Mouse (Mus musculus) c-Kit-negative CD71-positive TER-119-positive erythroid progenitor cells, embryonic 14.5 days (primary cell): Measurements from ENCODE around the gene Lurap1l.
"Not testable (repeated sequence)": the region's sequence is repeated elsewhere in the genome, so short reads cannot be mapped to it uniquely, and the experiment has no call there.

ENCODE experiments used
- DNase-seq: peaks from one replicate; pipeline ENCODE4 v3.0.0-alpha.2; 2013; ENCODE audit warnings: low read depth, low spot score

The Lurap1l gene

DNA sequence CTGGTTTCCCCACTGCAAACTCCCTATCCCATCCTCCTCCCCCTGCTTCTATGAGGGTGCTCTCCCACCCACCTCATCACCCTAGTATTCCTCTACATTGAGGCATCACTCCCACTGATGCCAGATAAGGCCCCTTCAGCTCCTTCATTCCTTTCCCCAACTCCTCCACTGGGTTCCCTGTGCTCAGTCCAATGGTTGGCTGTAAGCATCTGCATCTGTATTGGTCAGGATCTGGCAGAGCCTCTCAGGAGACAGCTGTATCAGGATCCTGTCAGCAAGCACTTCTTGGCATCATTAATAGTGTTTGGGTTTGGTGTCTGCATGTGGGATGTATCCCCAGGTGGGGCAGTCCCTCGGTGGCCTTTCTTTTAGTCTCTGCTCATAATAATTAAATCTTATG lies 6.7 kb downstream of the Lurap1l start:
- DNase-seq = not testable (repeated sequence)

DNA sequence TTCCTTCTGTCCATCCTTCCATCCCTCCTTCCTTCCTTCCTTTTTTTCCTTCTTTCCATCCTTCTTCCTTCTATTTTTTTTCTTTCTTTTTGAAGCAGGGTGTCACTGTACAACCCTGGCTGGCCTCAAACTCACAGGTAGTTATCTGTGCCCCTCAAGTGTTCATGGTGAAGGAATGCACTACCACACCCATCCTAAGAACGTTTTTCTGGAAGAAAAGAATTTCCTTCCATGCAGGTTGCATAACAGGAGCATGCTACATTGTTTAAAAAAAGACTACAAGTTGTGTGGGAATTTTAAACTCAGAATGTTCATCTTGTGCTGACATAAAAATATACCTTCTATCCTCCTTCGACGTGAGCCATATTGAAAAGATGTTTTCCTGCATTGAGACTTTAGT lies 7.4 kb downstream of the Lurap1l start:
- no peak for DNase-seq

DNA sequence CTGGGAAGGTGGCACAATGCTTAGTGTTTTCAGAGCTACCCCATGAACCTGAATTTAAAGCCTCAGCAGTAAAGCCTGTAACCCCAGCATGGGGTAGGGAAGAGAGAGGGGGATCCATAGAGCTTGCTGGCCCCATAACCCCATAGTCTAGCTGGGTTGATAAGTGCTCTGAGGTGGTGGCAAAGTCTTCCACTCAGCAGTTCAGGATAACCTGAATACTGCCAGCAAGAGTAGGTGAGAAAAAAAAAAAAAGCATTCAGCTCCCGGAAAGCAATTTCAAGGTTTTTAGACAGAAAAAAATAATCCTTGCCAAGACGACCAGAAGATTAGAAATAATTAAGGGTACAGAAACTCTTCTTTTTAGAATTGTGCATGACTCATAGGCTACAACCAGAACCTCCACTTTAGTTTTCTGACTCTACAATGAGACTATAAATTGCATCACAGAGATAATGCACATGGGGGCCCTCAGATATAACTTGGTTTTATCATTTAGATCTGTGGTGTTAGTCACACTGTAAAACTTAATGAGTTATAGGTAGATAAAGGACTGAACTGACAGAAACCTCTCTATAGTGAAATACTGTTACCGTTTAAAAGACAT lies 8.2 kb downstream of the Lurap1l start:
- no peak for DNase-seq

DNA sequence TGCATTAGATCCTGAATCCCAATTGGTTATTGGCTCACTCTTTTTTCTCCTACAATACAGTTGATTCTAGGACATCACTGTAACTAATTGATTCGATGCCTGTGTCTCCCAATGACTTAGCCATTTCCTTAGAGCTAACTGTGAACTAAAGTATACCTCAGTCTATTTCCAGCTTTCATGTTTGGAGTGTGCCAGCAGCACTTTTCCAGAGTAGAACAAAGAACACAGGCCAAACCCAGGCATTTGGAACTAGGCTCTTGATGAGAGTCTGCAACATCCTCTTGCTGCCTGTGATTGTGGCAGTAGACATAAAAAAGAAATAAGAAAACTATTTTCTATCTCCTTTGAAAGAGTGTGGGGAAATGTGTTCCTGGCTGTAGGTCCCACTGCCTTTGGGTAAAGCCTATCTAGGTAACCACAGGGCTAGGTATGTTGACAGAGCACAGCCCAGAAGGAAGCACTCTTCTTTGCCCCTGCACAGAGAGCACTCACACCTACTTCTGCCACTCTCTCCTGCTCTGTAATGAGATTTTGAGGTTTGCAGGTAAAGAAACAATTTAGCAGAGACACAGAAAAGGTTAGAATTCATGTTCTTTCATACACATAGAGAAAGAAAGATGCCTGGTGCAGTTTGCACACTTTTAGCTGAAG lies 8.9 kb downstream of the Lurap1l start:
- DNase-seq = no peak

DNA sequence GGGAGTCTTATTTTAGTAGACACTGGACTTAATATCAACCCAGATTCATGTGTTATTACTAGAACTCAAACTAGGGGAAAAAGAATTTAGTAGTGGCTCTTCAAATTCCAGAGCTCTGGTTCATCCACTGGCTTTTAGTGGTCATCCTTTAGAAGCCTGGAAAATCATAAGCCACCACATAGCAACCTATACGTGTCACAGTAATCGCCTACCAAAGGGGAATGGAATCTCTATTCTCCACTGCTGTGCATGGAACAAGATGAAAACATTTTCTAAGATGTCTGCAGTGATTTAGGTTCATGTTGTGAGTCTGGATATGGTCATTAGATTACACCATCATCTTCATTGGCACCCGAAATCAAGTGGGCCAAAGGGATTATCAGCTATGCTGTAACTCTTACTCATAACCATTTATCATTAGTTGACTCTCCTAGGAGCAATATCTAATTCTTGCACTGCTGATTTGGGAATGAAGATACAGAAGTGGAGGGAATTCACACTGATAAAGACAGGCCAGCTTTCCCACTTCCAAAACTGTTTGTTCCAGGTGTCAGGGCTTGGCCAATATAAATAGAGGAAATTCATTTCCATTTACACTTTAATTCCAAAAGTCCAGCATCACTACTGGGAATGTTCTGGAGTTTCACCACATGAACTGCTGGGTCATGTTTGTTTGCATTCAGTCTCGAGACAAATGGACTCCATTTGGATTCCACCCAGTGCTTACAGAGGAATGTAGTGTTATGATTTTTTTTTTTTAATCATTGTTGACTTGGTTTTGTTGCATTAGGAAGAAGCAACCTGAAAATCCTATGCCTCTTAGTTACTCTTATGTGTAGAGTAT lies 11.4 kb downstream of the Lurap1l start:
- no peak for DNase-seq

DNA sequence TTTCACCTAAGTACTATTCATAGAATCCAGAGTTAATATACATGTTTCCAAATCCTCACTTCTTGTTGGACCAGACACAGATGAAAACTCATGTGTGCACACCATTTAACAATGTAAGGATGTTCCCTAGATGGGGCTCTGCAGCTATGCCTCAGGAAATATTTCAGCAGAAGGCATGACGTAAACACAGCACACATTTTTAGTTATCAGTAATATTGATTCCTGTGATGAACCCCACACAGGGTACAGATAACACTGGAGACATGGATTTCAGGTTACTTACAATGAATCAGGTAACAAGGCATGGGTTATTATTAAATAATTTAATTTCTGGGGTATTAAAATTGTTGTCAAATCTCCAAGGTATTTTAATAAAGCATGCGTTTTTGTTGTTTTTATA lies 12.2 kb downstream of the Lurap1l start:
- no peak for DNase-seq

DNA sequence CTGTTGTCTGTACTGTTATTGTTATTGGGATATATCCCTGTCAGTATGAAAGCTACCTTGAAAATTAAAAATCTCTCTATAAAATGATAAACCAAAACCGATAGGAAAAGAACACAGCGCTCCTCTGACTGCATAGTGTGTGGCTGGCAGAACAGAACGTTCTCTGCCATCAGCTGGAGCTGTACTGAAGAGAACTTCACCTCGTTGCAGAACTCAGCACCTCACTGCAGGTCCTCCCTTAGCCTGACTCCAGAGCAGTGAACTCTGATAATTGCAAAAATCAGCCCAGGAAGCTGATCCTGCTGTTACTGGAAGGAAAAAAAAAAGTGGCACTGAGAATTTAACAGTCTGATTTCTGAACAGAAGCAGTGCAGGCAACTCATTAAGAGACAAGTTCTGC lies 14.4 kb downstream of the Lurap1l start:
- no peak for DNase-seq

DNA sequence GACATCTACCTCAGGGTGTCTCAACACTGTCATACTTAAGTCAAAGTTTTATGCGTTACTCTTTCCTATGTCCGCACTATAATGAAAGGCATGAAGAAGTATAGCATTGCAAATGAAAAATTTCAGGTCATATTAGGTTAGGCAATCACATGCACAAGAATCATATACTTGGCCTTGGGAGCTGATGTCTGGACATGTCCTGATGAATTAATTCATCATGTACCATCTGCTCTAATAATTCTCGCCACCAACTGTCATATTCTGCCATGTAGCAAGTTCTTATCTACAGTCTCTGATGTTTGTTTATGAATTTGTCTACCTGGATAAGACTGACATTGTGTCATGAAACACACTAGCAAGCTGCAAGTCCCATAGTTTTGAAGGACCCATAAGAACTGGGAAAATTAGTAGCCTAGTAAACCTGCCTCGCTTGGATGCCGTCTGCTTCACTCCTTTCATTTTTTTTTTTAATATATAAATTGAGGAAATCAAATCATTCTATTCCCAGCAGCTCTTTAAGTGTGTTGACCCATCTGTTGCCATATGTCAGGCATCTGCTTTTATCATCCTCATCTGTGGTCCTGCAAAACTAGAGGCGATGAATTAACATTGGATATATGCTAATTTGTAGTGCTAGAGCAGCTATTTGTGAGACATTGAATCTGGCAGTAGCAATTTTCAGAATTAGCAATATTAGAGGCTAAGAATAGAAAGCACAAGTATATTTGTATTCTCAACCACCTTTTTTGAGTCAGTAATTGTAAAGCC lies 15.5 kb downstream of the Lurap1l start:
- no peak for DNase-seq

DNA sequence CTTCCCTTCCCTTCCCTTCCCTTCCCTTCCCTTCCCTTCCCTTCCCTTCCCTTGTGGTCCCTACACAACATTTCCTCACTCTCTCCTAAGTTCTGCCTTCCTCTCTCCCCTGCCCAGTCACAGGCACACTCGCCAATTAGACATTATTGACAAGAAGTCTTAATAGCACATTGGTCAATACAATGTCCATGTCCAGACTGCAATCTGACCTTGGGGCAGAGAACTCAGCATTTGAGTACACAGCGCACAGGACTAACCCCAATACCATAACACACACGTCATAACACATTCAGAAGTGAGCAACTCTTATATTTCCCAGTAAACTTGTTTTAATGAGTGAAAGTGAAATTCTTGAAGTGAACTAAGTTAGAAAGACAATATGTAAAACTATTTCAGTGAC lies 24.3 kb downstream of the Lurap1l start:
- DNase-seq = no peak

DNA sequence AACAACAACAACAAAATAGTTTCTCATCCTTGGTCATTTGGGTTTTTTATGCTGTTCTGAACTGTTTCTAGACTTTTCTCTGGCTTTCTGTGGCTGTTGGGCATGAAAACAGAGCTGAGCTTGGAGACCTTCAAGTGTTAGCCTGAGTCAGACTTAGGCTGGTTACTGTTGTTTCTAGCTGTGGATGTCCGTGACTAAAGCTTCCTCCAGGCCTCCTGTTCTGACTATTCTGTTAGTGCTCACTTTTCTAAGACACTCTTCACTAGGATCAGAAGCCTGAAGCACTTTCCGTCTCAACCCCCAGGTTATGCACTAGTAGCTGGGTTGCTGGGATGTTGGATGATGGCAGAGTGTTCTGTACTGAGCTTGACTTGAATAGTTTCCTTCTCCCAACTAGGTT lies 28.7 kb downstream of the Lurap1l start:
- no peak for DNase-seq

DNA sequence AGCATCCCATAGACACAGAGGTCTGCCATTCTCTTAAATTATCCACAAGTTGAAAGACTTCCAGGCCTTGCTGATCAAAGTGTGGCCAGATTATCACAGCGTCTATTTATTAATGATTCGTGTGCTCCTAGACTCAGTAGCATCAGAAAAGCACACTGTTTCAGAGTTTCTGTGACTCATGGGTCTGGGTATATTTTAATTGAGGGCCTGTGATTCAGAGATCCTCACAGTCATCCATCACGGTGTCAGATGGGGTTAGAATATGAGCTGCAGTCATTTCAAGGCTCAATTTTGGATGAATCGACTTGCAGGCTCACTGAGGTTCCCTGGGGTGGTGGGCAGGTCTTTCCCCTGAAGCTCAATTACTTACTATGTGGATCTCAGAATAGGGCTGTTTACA lies 30.5 kb downstream of the Lurap1l start:
- DNase-seq = no peak

DNA sequence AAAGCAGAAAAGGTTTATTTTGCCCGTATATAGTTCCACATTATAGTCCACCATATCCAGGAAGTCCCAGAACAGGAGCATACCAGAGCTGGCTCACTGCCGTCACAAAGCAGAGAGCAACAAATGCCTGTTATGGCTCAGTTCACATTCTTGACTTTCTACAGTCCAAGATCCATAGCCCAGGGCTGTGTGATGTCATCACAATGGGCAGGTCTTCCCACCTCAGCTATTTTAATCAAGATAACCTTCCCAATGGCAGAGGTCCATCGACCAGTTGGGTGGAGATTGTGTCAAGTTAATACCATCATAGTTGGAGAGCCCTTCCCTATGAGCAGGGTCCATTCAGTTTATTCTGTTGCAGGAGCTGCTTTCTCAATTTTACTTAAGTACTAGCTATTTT lies 31.5 kb downstream of the Lurap1l start:
- no peak for DNase-seq

DNA sequence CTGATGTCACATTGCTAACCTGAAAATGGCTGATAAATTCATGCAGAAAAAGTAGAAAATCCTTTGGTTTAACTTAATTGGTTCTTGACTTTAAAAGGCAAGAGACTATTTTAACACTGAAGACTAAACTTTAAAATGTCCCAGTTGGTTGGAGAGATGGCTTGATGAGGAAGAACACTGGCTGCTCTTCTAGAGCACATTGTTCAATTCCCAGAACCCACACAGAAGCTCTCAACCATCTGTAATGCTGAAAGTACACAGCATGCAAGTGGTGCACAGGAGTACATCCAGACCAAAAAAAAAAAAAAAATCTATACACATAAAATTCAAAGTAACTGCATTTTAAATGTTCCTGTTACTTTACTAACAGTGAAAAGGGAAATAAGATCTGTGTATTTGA lies 34.2 kb downstream of the Lurap1l start:
- no peak for DNase-seq

DNA sequence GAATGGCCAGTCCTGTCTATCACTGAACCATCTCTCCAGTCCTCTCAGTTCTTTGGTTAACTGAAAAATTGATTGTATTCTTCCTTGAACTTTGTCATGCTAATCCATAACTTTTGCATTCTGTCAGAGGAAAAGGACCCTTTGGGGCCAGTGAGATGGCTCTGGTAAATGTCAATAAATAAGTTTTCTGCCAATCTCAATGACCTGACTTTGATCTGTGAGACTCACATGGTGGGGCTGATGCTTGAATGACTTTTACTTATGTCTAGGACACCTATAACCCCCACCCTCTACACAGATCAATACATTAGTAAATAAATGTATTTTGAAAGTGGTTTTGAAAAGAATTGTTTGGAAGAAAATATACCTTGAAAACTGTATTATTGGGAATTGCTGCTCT lies 38.7 kb downstream of the Lurap1l start:
- no peak for DNase-seq

DNA sequence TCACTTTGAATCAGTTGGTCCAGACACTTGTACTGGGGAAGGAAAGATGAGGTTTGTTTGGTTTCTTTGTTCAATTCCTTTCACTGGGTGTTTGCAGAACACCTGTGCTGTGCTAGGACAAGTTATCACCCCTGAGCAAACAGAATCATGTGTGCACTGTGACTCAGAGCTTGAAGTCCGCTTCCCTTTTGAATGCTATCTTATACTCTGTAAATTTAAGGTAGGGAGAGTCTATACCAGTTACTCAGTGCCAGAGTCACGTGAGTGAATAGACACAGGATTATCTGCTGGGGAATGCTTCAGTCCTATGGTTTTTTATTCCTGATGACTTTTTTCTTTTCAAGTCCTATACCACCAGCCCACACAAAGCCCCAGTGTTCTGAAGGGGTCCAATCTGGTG lies 39.3 kb downstream of the Lurap1l start:
- no peak for DNase-seq

DNA sequence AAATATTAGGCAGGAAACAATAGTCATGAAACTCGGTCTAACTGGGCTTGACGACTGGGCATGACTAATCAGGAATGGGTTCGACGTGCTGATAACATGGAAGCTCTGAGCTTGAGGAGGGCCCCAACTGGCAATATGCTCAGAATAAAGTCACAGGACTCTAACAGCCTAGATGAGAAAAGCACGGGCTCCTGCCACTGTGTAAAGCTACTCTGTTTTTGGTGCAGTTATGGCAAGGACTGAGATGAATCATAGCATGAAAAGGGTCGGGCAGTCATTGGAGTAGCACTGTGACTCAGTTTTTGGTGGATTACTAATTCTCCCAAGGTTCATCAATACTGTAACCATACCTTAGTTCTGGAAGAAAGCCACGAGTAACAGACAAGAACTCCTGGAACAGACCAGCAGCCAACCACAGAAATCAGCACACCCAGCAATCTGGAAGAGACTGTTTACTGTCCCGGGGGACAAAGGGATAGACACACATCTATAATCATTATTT lies 39.9 kb downstream of the Lurap1l start:
- no peak for DNase-seq

DNA sequence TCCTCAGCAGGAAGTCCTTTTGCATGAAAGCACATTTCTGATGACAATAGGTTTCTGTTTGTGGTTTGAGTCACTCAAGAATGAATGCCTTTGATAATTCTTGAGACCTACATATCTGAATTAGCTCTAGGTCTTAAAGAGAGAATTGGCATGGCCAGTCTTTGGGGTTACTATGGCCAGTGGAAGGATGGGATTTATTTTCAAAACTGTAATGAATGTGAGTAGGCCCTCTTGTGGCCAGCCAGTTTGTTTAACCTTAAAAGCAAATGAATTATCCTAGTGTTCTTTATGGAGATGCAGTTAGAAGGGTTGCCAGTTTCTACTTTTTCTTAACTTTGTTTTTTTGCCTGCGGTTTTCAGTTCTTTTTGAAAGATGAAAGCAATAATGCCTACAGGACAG lies 42.2 kb downstream of the Lurap1l start:
- DNase-seq = no peak

DNA sequence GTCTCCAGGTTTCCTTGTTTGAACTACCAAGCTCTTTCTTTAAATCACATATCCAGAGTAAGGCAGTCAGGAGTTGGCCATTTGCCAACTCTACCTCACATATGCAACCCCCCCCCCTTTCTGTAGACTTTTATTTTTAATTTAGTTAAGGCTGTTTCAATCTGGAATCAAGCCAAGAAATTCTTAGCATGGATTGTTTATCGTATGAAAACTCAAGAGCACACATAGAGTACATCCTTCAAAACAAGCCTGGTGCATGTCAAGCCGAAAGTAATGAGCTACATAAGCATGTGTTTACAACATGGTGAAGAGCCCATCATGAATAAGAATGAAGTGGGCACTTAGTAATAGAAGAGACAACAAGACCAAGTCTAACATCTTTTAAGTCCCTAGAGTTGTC lies 45.5 kb downstream of the Lurap1l start:
- DNase-seq = no peak

DNA sequence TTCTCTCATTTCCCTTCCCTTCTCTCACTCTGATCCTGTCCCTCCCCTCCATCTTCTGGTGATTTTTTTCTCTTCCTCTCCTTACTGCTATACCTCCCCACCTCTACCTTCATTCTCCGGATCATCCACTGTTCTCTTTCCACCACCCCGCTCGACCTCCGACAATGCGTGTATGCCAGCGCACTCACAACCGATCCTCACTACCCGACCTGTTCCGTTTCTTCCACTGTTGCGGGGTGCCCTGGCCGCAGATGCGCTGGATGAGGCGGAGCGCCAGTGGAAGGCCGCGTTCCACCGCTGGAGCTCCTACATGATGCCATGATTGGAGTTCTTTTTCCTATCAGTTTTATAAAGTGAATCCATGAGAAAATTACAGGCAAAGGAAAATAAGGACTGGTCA lies 57.1 kb downstream of the Lurap1l start:
- DNase-seq = no peak

DNA sequence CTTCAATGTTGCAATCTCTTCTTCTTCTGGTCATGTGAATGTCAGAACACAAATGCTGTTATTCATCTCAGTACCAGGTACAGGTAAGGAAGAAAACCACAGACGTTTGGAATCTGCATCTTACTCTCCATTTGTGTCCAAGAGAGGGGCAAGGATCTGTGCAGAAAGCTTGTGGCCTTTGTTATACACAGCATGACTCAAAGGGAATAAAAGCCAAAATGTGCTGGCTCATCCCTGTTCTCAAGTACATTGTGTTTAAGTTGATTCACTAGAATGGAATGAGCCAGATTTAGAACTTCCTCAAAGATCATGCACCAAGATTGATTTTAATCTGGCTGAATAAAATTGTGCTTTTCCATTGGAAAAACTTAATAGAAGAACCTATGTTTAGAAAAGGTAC lies 61.4 kb downstream of the Lurap1l start:
- no peak for DNase-seq

DNA sequence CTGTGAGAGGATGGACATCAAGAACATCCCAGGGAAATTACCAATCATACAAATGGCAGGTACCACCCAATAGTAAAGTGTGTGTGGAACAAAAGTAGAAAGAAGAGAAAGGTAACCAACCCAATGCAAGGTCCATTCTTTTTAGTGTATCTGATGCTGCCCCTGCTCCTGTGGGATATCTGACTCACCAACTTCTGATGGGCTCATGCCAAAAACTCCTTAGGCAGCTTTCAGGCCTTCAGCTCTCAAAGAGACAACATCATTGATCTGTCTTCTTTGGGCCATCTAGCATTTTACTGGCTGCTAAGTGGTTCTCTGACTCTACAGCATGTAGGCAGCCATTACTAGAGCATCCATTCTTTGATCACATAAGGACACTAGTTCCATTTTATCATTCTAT lies 63.5 kb downstream of the Lurap1l start:
- no peak for DNase-seq

DNA sequence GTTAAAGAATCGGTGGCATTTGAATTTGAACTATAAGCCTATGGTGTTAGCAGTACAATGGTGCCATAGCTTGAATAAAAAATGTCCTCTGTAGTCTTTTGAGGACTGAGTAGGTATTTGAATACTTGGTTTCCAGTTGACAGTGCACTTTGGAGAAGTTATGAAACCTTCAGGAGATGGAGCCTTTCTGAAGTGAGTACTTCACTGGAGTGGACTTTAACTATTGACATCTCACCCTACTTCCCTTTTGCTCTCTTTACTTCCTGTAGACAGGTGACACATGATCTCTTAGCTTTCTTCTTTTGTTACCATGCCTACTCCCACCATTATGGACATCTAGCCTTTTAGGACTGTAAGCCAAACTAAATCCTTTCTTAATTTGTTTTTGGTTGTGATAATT lies 80.4 kb downstream of the Lurap1l start:
- no peak for DNase-seq
